Mouse (Mus musculus) CD4-positive helper T cell, adult 2 months (primary cell): ENCODE measurements at regions not wholly inside any gene's neighbourhood (a gene's known extent, or its start where the extent isn't known, plus 50 kb on each side); places are given as distances from the start of the nearest gene placed in this dataset.

Experiments
- DNase-seq: peaks from one replicate; pipeline ENCODE4 v3.0.0-alpha.2; 2012; ENCODE audit warnings: low read depth, missing footprints, low spot score

DNA sequence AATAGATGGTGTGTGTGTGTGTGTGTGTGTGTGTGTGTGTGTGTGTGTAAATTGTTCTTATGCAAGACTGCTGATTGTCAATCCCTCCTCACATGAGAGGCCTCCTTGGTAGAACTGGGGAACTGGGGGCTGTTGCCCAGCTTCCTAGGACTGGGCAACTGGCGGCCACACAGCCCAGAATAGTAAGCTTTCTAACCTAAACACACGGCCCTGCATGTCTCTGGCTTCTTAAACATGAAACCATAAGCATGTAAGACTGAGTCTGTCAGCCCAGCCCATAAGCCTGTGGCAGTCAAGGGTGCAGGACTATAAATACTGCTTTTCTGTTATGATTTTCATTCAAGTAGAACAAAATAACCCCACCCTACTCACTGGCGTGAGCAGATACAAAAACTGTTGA, 60.7 kb downstream of the Ifng start:
- no peak for DNase-seq

- DNase-seq = no peak
Observed at GRCm38 (mm10) chr10:118504811-118505210, 64.0 kb downstream of the Ifng start.

DNA sequence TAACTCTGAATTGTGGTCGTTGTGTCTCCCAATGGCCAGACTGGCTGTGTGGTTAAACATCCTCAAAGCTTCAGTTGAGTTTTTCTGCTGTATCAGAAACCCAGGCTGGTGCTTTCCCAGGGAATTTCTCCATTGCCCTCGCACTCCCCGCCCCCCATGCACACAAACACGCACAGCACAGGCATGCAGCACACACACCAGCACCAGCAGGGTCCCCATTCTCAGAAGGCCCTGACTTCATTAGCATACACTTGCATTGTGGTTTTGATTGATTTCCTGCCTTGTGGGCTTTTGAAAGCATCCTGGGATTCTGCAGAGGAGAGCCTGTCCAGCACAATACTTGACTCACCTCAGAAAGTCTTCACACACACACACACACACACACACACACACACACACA, 65.3 kb downstream of the Ifng start:
- peak; percentile 18 for DNase-seq

GRCm38 (mm10) chr10:118507630-118508029, 66.8 kb downstream of the Ifng start:
- peak; percentile 38 for DNase-seq

DNA sequence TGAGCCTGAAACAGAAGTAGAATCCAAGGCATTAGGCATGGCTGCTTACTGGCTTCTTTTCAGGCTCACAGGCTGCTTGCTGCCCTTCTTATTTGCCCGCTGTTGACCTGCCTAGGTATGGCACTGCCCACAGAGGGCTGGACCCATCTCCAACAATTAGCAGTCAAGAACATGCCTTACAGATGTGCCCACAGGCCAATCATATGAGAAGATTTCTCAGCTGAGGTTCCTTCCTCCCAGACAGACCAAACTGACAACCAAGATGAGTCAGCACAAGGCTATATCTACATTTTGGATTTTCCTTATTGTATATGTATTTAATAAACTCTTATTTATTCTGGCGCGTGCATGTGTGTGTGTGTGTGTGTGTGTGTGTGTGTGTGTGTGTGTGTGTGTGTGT, 76.0 kb downstream of the Ifng start:
- no peak for DNase-seq

DNA sequence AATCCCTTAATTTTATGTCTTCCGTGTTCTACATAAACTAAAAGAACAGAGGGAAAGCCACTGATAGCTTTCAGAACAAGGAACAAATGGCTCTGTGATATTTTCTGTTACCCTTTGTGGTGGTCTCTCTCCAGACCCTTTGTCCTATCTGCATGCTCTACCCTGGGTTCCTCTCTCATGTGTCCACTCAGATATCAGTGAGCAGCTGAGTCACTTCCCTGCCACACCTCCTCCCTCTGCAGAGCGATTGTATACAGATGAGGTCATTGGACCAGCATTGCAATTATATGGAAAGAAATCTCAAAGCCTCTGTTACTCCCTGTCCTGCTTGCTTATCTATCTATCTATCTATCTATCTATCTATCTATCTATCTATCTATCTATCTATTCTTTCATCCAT, 77.1 kb downstream of the Ifng start:
- DNase-seq = no peak

- peak; percentile 48 for DNase-seq
Observed at GRCm38 (mm10) chr10:118545966-118546365, 105.1 kb downstream of the Ifng start.

DNA sequence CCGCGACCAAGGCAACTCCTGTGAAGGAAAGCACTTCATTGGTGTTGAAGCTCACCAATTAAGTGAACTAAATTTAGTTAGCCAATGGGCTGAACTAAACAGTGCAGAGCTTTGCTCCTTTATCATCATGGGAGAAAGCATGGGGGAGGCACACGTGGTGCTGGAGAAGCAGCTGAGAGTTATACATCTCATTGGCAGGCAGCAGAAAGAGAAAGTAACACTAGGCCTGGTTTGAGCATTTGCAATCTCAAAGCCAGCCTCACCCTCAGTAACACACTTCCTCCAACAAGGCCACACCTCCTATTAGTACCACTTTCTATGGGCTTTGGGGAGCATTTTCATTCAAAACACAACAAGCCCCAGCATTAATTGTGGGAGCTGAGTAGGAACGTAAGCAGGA, 109.4 kb downstream of the Ifng start:
- peak; percentile 41 for DNase-seq

DNA sequence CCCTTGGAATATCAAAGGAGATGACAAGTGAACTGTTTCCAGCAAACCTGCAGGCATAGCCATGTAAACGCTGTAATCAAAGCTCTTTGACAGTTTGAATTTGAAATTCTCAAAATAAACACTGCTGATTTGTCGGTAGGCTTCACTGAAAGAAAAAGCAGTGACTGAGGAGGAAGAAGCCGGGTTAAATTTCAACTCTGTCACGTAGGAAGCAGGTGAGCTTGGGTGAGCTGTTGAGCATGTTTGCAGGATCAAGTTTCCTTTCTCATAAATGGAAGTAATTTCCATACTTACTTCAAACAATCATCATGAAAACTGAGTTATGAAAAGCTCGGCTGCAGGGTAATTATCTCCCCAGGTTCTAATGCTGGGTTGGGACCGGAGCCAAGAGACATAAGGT, 118.0 kb downstream of the Ifng start:
- no peak for DNase-seq

DNA sequence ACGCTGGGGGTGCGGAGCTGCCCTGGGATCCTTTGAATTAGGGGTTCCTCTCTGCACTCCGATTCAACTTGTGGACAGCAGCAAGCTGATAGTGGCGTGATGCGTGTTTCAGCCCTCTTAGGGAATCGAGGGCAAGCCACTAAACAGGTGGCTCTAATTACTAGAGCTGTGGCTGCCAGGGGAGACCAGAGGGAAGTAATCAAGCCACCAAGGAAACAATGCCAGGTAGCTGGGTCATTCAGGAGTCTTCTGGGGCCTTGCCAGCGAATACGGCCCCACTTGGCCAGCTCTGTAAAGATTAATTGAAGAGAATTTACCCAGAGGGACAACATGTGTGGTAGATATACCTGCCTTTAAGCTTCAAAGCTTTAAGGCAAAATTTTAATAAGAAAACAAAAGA, 123.2 kb downstream of the Ifng start:
- DNase-seq = no peak

DNA sequence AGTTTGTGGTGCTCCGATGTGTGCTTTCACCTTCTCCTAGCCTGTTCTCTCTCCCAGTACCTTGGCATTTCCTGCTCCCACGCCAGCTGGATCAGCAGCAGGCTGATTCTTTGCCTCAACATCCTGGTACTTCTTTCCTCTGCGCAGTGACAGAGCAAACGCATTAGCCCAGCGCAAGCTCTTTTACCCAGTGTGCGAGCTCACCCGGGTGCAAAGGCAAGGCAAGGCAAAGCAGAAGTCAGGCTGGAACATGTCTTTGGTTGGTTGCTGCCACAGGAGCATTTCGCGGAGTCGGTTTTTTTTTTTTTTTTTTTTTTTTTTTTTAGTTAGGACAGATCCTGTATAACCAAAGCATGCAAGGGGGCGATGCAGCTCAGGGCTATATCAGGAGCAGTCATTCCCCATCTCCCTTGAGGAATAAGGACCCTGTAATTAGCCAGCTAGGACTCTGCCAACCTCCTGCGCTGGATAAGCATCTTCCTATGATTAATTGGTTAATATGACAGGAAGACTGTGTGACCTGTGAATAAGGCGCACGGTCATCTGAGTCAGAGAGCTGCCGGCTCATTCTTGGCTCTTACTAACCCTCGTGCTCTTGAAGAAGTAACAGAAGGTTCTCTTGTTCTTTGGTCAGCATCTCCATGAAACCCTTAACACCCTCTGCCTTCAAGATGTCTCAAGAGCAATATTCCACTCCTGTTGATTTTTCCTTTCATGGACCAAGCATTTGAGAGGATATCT, 123.9 kb downstream of the Ifng start:
- DNase-seq = no peak

DNA sequence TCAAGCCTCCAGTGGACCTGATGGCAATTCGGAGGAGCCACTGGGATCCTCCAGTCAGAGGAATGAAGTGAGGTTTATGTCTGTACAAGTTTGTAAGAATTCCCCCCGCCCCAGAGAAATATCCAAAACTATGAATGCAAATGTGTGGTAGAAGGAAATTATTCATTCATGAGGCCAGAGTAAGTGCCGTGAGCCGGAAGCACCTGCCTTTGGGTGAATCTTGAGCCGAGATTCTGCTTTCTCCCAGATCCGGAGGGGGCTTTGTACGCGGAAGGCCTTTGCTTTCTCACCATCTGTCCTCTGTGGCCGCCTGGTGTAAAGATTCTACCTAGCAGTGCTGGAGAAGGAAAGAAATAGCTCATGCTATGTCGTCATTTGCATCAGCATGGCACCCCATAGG, 127.8 kb downstream of the Ifng start:
- DNase-seq = no peak

GRCm38 (mm10) chr10:118569424-118569823, 128.6 kb downstream of the Ifng start:
- no peak for DNase-seq

DNA sequence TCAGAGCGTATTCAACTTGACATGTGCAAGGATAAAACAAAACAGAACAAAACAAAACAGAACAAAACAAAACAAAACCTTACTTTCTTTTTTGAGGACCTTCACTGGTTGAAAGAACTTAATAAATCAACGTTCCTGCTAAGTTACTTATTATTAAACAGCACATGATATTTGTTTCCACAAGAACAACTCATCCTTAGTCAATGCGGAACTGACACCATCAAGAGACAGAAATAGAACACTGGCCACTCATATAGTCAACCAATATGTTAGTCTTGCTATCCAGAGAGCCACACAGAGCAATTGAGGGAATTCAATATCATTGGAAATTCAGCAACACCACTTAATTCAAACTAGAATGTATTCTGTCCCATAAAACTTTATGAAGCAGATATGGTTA, 132.4 kb downstream of the Ifng start:
- no peak for DNase-seq

- no peak for DNase-seq
Observed at GRCm38 (mm10) chr10:118575570-118575969, 134.7 kb downstream of the Ifng start.

DNA sequence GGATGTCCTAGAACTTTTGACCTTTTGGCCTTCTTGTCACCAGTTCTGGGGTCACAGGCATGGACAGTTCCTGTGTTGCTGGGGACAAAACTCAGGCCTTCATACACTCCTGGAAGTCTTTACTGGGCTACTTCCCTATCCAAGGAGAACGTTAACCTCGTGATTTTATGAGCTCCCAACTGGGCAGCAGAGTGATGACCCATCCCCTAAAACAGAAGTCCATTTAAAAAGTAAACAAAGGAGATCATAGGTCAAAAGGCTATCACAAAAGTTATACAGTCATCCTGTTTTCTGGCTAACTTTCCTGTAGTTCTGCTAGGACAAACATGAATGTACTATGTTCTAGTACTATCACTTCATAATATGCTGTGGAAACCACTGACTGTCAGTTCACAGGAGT, 140.5 kb downstream of the Ifng start:
- no peak for DNase-seq

DNA sequence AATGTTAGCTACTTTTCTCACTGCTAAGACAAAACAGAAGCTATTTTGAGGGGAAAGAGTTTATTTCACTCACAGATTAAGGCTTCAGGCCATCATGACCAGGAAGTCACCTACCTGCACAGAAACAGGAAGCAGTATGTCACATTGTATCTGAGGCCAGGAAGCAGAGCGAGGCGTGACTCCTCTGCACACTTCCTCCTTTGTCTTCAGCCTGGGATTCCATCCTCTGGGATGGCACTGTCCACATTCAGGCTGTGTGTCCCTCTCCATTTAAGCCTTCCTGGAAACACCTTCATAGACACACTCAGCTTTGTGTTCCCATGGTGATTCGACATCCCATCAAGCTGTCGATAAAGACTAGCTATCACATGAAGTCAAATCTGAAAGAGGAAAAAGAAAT, 145.0 kb downstream of the Ifng start:
- no peak for DNase-seq

DNA sequence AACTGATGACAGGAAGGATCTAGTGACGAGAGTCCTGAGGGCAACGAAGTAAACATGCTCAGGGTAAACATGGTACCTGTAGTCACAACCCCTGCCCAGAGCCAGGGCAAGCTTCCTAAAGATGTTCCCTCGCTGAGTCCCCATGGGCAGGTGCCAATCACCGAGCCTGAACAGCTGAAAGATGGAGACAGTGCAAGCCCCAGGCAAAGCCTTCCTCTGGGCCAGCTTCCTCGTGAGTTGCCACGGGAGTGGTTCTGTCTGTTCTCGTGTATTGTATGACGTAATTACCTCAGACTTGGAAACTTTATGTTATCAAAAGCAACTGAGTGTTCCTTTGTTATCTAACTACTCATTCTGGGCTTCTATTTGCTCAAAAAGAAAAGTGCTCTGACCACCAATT, 147.4 kb downstream of the Ifng start:
- peak; percentile 16 for DNase-seq

DNA sequence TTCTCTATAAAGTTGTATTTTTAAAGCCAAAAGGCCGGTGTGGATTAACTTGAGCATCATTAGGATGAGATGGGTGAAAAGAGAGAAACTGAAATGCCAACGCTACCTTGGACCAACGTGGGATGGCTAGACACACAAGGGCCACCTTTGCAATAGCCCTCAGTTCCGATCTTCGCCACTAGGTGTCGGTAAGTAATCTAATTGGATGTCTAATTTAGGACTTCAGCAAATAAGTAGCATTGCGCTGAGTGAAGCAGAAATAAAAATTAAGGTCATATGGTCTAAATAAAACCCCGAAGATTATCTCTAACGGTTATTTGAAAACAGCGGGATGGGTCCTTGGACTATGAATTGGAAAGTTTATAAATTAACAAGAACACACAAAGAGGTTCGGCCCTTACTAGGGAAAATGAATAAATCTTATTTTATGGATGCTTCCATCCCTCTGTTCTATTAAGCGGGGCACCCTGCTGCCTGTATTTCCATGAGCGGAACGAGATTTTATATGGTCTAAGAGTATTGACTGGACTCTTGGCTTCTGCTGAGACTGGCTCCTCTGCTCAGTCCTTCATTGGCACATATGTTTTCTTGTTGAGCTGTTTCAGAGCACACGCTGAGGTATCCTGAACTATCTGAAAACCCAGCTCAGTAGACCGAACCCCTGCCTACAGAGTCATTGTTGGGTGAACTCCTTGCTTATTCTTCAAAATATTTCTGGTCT, 152.0 kb downstream of the Ifng start:
- DNase-seq = peak; percentile 71

DNA sequence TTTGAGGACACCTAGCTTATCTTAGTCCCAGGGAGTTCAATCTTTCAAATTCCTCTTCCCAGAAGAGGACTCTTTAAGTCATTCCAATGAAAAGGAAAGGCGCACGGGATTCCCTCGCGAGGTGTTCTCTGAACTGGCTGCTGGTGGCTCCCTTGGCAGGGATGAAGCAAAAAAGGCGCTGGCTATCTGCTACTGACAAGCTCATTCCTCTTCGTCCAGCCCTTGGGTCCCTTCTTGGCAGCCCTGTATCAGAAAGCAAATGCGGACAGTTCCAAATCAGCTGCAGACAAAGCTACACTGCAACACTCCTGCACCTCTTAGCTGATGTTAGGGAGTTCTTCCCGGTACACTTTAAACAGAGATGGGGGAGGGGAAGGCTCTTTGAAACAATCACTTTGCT, 155.4 kb downstream of the Ifng start:
- no peak for DNase-seq

- no peak for DNase-seq
Observed at GRCm38 (mm10) chr10:118598497-118598896, 157.7 kb downstream of the Ifng start.

- peak; percentile 50 for DNase-seq
Observed at GRCm38 (mm10) chr10:118599197-118599596, 158.4 kb downstream of the Ifng start.

DNA sequence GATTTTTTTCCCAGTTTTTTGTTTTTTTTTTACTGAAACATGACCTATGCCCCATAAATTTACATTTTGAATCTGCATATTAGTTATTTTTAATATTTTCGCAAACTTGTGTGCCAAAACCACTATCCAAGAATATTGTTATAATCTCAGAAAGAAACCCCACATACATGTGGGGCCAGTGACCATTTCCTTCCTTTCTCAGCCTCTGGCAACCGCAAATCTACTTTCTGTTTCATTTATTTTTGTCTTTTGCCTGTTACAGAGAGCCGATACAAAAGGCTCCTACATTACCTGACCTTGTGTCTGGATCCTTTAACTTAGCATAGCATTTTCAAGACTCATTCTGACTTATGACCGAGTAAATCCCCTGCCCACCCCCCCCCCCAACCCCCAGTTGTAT, 158.8 kb downstream of the Ifng start:
- DNase-seq = peak; percentile 62
